Mouse (Mus musculus) midbrain, embryonic 14.5 days (tissue): ENCODE data around the gene Csf2rb2. TPM values are rescaled to one million over a fixed set of nuclear protein-coding genes. Genes with fewer than 3 reads are reported as not detected.
A peak's percentile ranks its signal among the peaks of the same experiment; 100 is the strongest.
"Not testable (repeated sequence)": the region's sequence is repeated elsewhere in the genome, so short reads cannot be mapped to it uniquely, and the experiment has no call there.

Experiments used
- ATAC-seq: fragments of 200-750 bp; cut with Nextera tagmentation; 2 replicates; pipeline ENCODE4 v1.8.0; 2017; ENCODE audit warnings: moderate number of reproducible peaks, moderate library complexity; ENCODE audit not compliant: low FRiP score, low TSS enrichment
- DNase-seq: peaks from one replicate; pipeline ENCODE4 v3.0.0-alpha.2; 2015
- H3K27ac ChIP-seq: fragments of 300-500 bp; sonication (generic); replicated peaks from 2 replicates; pipeline ENCODE4 v1.5.1; 2014; ENCODE audit warnings: mild to moderate bottlenecking, low read depth, low read length, moderate library complexity
- H3K27me3 ChIP-seq: fragments of 300-500 bp; sonication (generic); 2 replicates; pipeline ENCODE4 v1.6.1; 2014; ENCODE audit warnings: low read length, control low read depth, mixed read lengths; ENCODE audit not compliant: control insufficient read depth, insufficient read depth
- H3K36me3 ChIP-seq: fragments of 300-500 bp; sonication (generic); 2 replicates; pipeline ENCODE4 v1.6.1; 2014; ENCODE audit warnings: low read length, control low read depth; ENCODE audit not compliant: control insufficient read depth, insufficient read depth
- H3K4me1 ChIP-seq: fragments of 300-500 bp; sonication (generic); 2 replicates; pipeline ENCODE4 v1.6.1; 2014; ENCODE audit warnings: mild to moderate bottlenecking, antibody characterized with exemption, low read length, control low read depth; ENCODE audit not compliant: control insufficient read depth, insufficient read depth
- H3K4me2 ChIP-seq: fragments of 300-500 bp; sonication (generic); 2 replicates; pipeline ENCODE4 v1.6.1; 2014; ENCODE audit warnings: mild to moderate bottlenecking, low read length, moderate library complexity
- H3K4me3 ChIP-seq: fragments of 300-500 bp; sonication (generic); replicated peaks from 2 replicates; pipeline ENCODE4 v1.5.1; 2014; ENCODE audit warnings: low read depth, low read length
- H3K9ac ChIP-seq: fragments of 300-500 bp; sonication (generic); replicated peaks from 2 replicates; pipeline ENCODE4 v1.6.1; 2014; ENCODE audit warnings: mild to moderate bottlenecking, low read length, moderate library complexity
- H3K9me3 ChIP-seq: fragments of 300-500 bp; sonication (generic); 2 replicates; pipeline ENCODE4 v1.6.1; 2016; ENCODE audit warnings: low read length, control low read depth, mixed read lengths; ENCODE audit not compliant: control insufficient read depth
- WGBS: fragments of 180-500 bp; shearing (Covaris S2); extraction: QIAGEN DNeasy Blood & Tissue Kit; methylation state at CpG from one replicate; pipeline ENCODE4 v1.1.7; 2014; 5-methylcytosine and 5-hydroxymethylcytosine counted together
- polyA plus RNA-seq: library from polyadenylated mRNA; unstranded; fragments of >200 nt; fragmentation: Nextera tagmentation; extraction: Ambion mirVana; gene quantifications from 2 replicates; pipeline ENCODE4 v1.2.1, GENCODE M21; 2014

Csf2rb2 gene
- polyA plus RNA-seq, 1 experiment from 2014 or later = 0.47 TPM

- ATAC-seq (no peak), DNase-seq (no peak)
- Histone ChIP-seq H3K9ac (no peak overlapping the region), H3K4me1 (no peaks in the 10 kb centered on the region), H3K36me3 (no peaks in the 10 kb centered on the region), H3K4me2 (no peak overlapping the region), H3K27me3 (no peaks in the 10 kb centered on the region), H3K4me3 (no peak overlapping the region), H3K27ac (no peak overlapping the region), H3K9me3 (no peaks in the 10 kb centered on the region)
- 91% methylated on average over 6 of the region's 6 CpGs for WGBS
Measured at GRCm38 (mm10) chr15:78303665-78304233, 1.8 kb downstream of the Csf2rb2 start.

DNA sequence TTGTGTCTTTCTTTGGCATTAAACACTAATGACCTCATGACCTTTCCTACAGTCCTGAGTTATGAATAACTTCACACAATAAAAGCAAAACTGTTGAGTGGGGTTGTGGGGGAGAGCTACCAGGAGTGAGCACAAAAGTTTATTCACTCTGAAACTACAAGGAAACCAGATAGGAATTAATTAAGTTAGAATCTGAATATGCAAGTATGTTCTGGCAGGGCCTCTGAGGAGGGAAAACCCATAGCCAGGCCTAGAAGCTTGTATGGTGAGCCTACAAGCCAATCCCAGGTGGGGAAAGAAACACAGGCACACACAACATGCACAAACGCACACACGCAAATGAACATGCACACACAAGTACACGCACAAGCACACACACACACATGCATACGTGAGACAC is 2.8 kb downstream of the Csf2rb2 start:
- Histone ChIP-seq H3K4me1 (no peaks in the 10 kb centered on the region), H3K4me2 (no peak overlapping the region), H3K4me3 (no peak overlapping the region), H3K36me3 (no peaks in the 10 kb centered on the region), H3K9ac (no peak overlapping the region), H3K27ac (no peak overlapping the region), H3K27me3 (no peaks in the 10 kb centered on the region), H3K9me3 (no peaks in the 10 kb centered on the region)
- no peak for DNase-seq
- ATAC-seq = no peak
- WGBS = 96% methylated on average over 4 of the region's 4 CpGs

GRCm38 (mm10) chr15:78300773-78301172 is 4.7 kb downstream of the Csf2rb2 start:
- ATAC-seq = no peak
- H3K4me1 ChIP-seq = no peaks in the 10 kb centered on the region
- no peak overlapping the region for H3K4me2 ChIP-seq
- H3K9me3 ChIP-seq = no peaks in the 10 kb centered on the region
- no peak overlapping the region for H3K27ac ChIP-seq
- no peak for DNase-seq
- H3K27me3 ChIP-seq = no peaks in the 10 kb centered on the region
- no peaks in the 10 kb centered on the region for H3K36me3 ChIP-seq
- no peak overlapping the region for H3K9ac ChIP-seq
- no peak overlapping the region for H3K4me3 ChIP-seq

GRCm38 (mm10) chr15:78299641-78300040 is 5.9 kb downstream of the Csf2rb2 start:
- Histone ChIP-seq H3K27me3 (no peaks in the 10 kb centered on the region), H3K4me1 (no peaks in the 10 kb centered on the region), H3K36me3 (no peaks in the 10 kb centered on the region), H3K4me3 (no peak overlapping the region), H3K27ac (no peak overlapping the region), H3K9me3 (no peaks in the 10 kb centered on the region), H3K4me2 (no peak overlapping the region), H3K9ac (no peak overlapping the region)
- WGBS = 79% methylated on average over 3 of the region's 3 CpGs
- ATAC-seq (no peak), DNase-seq (no peak)

GRCm38 (mm10) chr15:78298558-78298957 is 7.0 kb downstream of the Csf2rb2 start:
- DNase-seq (no peak), ATAC-seq (no peak)
- H3K27ac ChIP-seq = no peak overlapping the region
- no peaks in the 10 kb centered on the region for H3K4me1 ChIP-seq
- no peak overlapping the region for H3K9ac ChIP-seq
- no peak overlapping the region for H3K4me2 ChIP-seq
- H3K4me3 ChIP-seq = no peak overlapping the region
- no peaks in the 10 kb centered on the region for H3K27me3 ChIP-seq
- H3K9me3 ChIP-seq = no peaks in the 10 kb centered on the region
- no peaks in the 10 kb centered on the region for H3K36me3 ChIP-seq
- WGBS = 77% methylated on average over 1 of the region's 1 CpGs

DNA sequence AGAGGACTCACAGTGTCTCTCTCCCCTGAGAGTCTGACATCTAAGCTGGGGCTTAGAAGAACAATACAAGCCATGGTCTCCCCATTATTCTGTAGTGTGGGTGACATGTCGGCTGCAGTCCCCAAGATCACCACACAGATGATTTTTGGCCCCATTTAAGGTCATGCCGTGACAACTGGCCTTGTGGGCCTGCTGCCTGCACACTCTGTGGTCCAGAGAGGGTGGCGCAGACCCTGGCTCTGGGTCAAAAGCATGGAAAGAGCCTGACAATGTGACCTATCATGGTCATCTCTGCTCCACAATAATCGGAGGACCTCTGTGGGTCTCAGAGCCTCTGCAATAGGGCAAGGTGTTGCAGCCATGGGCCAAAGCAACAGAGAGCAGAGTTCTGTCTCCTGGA is 11.8 kb downstream of the Csf2rb2 start:
- no peaks in the 10 kb centered on the region for H3K9me3 ChIP-seq

GRCm38 (mm10) chr15:78293228-78293627 is 12.3 kb downstream of the Csf2rb2 start:
- peak; percentile 16 for DNase-seq
- not testable (repeated sequence) for H3K9me3 ChIP-seq, H3K4me3 ChIP-seq, H3K36me3 ChIP-seq, ATAC-seq, H3K4me2 ChIP-seq, H3K4me1 ChIP-seq, H3K27me3 ChIP-seq, H3K9ac ChIP-seq, H3K27ac ChIP-seq
- WGBS = 3% methylated on average over 2 of the region's 2 CpGs

More for the DNA sequence above, 11.8 kb downstream of the Csf2rb2 start:
- Histone ChIP-seq H3K4me3 (no peak overlapping the region), H3K4me1 (0 out of 2 replicates have a peak, but pooled peaks cover 3% of the 10 kb centered on the region), H3K27ac (no peak overlapping the region), H3K9ac (no peak overlapping the region), H3K36me3 (no peaks in the 10 kb centered on the region), H3K27me3 (no peaks in the 10 kb centered on the region), H3K4me2 (no peak overlapping the region)
- ATAC-seq (no peak), DNase-seq (no peak)
- WGBS = 80% methylated on average over 4 of the region's 4 CpGs

DNA sequence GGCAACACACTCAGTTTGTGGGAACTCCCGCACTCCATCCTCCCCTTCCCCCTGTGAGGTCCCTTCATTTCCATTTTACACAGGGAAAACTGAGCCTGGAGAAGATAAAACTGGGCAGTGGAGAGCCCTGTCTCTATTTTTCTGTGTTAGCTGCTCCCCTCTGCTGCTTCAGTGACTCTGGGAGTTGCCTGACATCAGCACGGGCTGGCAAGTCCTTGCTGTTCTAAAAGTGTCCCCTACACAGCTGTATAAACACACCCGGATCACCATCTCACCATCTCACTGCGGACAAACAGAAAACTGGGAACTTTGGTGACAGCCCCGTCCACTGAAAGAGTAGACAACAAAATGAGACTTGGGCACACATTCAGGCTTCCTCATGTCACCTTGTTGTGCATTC is 15.7 kb downstream of the Csf2rb2 start:
- H3K9ac ChIP-seq, H3K4me2 ChIP-seq, H3K27me3 ChIP-seq, H3K4me1 ChIP-seq, ATAC-seq, H3K4me3 ChIP-seq, H3K36me3 ChIP-seq, H3K9me3 ChIP-seq, H3K27ac ChIP-seq, DNase-seq: not testable (repeated sequence)
- 82% methylated on average over 5 of the region's 5 CpGs for WGBS

GRCm38 (mm10) chr15:78287941-78288340 is 17.6 kb downstream of the Csf2rb2 start:
- H3K4me2 ChIP-seq = no peak overlapping the region
- no peaks in the 10 kb centered on the region for H3K9me3 ChIP-seq
- H3K9ac ChIP-seq = no peak overlapping the region
- H3K27me3 ChIP-seq = no peaks in the 10 kb centered on the region
- ATAC-seq = no peak
- WGBS = 82% methylated on average over 5 of the region's 5 CpGs
- no peak for DNase-seq
- H3K27ac ChIP-seq = no peak overlapping the region
- no peak overlapping the region for H3K4me3 ChIP-seq
- 0 out of 2 replicates have a peak, but pooled peaks cover 3% of the 10 kb centered on the region for H3K4me1 ChIP-seq
- no peaks in the 10 kb centered on the region for H3K36me3 ChIP-seq
